Mouse (Mus musculus) liver, adult 2 months (tissue): ENCODE measurements at regions not wholly inside any gene's neighbourhood (a gene's known extent, or its start where the extent isn't known, plus 50 kb on each side); places are given as distances from the start of the nearest gene placed in this dataset.

Experiments
- CTCF ChIP-seq: fragments of 200-500 bp; IDR thresholded peaks from 2 replicates; pipeline ENCODE4 v1.5.1; 2011; ENCODE audit warnings: low read depth, low read length, control low read depth
- POLR2A ChIP-seq: fragments of 200-500 bp; IDR thresholded peaks from 2 replicates; pipeline ENCODE4 v1.6.1; 2011; ENCODE audit warnings: low read length, control low read depth; ENCODE audit not compliant: insufficient read depth; ENCODE audit errors: extremely low read depth

GRCm38 (mm10) chr13:112012640-112013039 is 203.8 kb upstream of the Map3k1 start:
- TF ChIP-seq POLR2A, result no peak
- no peak for TF ChIP-seq CTCF
